Mouse (Mus musculus): ENCODE measurements around the gene St5.

DNA sequence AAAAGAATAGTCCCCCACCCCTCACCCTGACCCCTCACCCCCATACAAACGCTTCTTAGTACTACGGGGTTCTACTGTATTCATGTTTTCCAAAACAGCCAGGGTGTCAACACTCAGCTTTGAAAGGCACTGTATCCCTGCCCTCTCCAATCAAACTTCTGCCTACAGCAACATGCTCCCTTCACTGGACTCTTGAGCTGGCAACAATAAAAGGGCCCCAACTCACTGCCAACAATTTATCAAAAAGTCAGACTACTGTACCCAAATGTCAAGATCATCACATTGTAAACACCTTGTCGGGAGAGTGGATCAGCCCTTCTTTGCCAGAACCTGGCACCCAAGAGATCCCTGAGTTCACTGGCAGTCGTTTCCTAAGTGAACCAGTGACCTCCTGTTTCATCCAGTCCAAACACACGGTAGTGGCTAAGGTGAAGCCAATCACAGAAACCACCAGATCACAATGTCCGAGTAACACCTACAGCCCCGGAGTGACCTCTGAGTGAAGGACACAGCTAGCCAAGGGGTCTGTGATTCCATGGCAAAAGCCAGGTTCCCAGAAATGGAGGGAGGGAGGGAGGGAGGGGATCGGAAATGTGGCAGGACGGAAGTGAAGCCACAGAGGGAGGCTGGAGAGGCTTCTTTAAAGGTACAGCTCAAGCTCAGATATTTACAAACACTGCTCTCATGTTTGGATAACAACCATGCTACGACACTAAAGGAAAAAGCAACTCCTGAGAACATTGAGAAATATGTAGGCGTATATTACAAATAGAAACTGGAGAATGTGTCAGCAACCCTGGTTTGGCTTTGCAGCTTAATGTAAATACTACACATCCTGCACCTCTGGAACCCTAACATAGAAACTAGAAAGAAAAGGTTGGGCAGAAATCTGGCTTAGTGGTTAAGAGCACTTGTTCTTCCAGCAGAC, 136.3 kb downstream of the St5 start:
- no peak for TF ChIP-seq CHD2 (IDR thresholded peaks at IDR 0.05; ENCODE audit: low read depth, low read length)
- TF ChIP-seq ZNF384 (IDR thresholded peaks at IDR 0.05; ENCODE audit: low read depth, low read length): no peak
